Mouse (Mus musculus) MEL (cell line): ENCODE data around the gene Srprb. TPM values are rescaled to one million over a fixed set of nuclear protein-coding genes. Genes with fewer than 3 reads are reported as not detected.
A peak's percentile ranks its signal among the peaks of the same experiment; 100 is the strongest.

Experiments used
- DNase-seq: peaks from one replicate; pipeline ENCODE4 v3.0.0; 2011; ENCODE audit warnings: low read depth, low spot score
- H3K27ac ChIP-seq: 2 replicates; pipeline ENCODE4 v1.5.1; 2012; ENCODE audit warnings: low read depth, mild to moderate bottlenecking, control low read depth, low read length, moderate library complexity; ENCODE audit not compliant: control insufficient read depth
- H3K27me3 ChIP-seq, 2 experiments: fragments of 150-350 bp in 1 of 2; sonication (generic) in 1 of 2; 2 replicates each; pipeline ENCODE4 v1.6.1; 2012; ENCODE audit warnings: low read length in 2 of 2, mild to moderate bottlenecking in 2 of 2, improper control_type of control experiment in 1 of 2, moderate library complexity in 1 of 2; ENCODE audit not compliant: insufficient read depth in 2 of 2, control insufficient read depth in 1 of 2
- H3K36me3 ChIP-seq, 2 experiments: 2 replicates each; pipeline ENCODE4 v1.6.1; 2012 to 2014; ENCODE audit warnings: low read length in 2 of 2, improper control_type of control experiment in 1 of 2, inconsistent platforms in 1 of 2, mild to moderate bottlenecking in 1 of 2; ENCODE audit not compliant: insufficient read depth in 2 of 2, control insufficient read depth in 1 of 2
- H3K4me1 ChIP-seq, 2 experiments: fragments of 150-350 bp in 1 of 2; sonication (generic) in 1 of 2; 2 replicates each; pipeline ENCODE4 v1.6.1; 2012; ENCODE audit warnings: low read length in 2 of 2, improper control_type of control experiment in 1 of 2, mild to moderate bottlenecking in 1 of 2; ENCODE audit not compliant: insufficient read depth in 2 of 2, control insufficient read depth in 1 of 2
- H3K4me3 ChIP-seq, 2 experiments: fragments of 150-350 bp in 1 of 2; sonication (generic) in 1 of 2; 2 replicates each; pipeline ENCODE4 v1.5.1; 2012; ENCODE audit warnings: low read depth in 2 of 2, low read length in 2 of 2, mild to moderate bottlenecking in 2 of 2, moderate library complexity in 2 of 2, control low read depth in 1 of 2, improper control_type of control experiment in 1 of 2; ENCODE audit not compliant: control insufficient read depth in 1 of 2, insufficient read depth in 1 of 2
- H3K79me2 ChIP-seq: 2 replicates; pipeline ENCODE4 v1.6.1; 2012; ENCODE audit warnings: mild to moderate bottlenecking, low read length, moderate library complexity; ENCODE audit not compliant: control insufficient read depth, poor library complexity, insufficient read depth
- H3K9ac ChIP-seq: 2 replicates; pipeline ENCODE4 v1.6.1; 2012; ENCODE audit warnings: low read depth, mild to moderate bottlenecking, control low read depth, low read length, moderate library complexity; ENCODE audit not compliant: control insufficient read depth, poor library complexity, severe bottlenecking
- H3K9me3 ChIP-seq: fragments of 150-350 bp; sonication (generic); replicated peaks from 2 replicates; pipeline ENCODE4 v1.6.1; 2012; ENCODE audit warnings: mild to moderate bottlenecking, low read length, improper control_type of control experiment, moderate library complexity; ENCODE audit not compliant: insufficient read depth
- CTCF ChIP-seq, 3 experiments: IDR thresholded peaks in 2 of 3; conservative IDR thresholded peaks in 1 of 3; 2 replicates each; pipeline ENCODE4 v1.5.1; 2011 to 2012; ENCODE audit warnings: low read length in 3 of 3, low read depth in 2 of 3, mild to moderate bottlenecking in 2 of 3, improper control_type of control experiment in 1 of 3, inconsistent platforms in 1 of 3, mixed read lengths in 1 of 3, moderate library complexity in 1 of 3; ENCODE audit not compliant: control insufficient read depth in 1 of 3, insufficient read depth in 1 of 3, poor library complexity in 1 of 3, severe bottlenecking in 1 of 3
- ELF1 ChIP-seq: IDR thresholded peaks from 2 replicates; pipeline ENCODE4 v1.6.1; 2014; ENCODE audit warnings: low read depth, mild to moderate bottlenecking, inconsistent platforms, low read length, improper control_type of control experiment, moderate library complexity
- EP300 ChIP-seq, 2 experiments: IDR thresholded peaks; 2 replicates each; pipeline ENCODE4 v1.6.1; 2011; ENCODE audit warnings: improper control_type of control experiment in 2 of 2, low read length in 2 of 2, low read depth in 1 of 2, mild to moderate bottlenecking in 1 of 2
- ETS1 ChIP-seq: IDR thresholded peaks from 2 replicates; pipeline ENCODE4 v1.6.1; 2012; ENCODE audit warnings: low read depth, mild to moderate bottlenecking, inconsistent platforms, low read length, improper control_type of control experiment, moderate library complexity
- GATA1 ChIP-seq: IDR thresholded peaks from 2 replicates; pipeline ENCODE4 v1.6.1; 2011; ENCODE audit warnings: low read depth, low read length, improper control_type of control experiment
- HCFC1 ChIP-seq: IDR thresholded peaks from 2 replicates; pipeline ENCODE4 v1.6.1; 2012; ENCODE audit warnings: low read depth, mild to moderate bottlenecking, inconsistent platforms, low read length, improper control_type of control experiment, moderate library complexity
- KAT2A ChIP-seq: conservative IDR thresholded peaks from 2 replicates; pipeline ENCODE4 v1.6.1; 2012; ENCODE audit warnings: low read depth, low read length, improper control_type of control experiment, inconsistent platforms
- MAFK ChIP-seq: IDR thresholded peaks from 2 replicates; pipeline ENCODE4 v1.6.1; 2011; ENCODE audit warnings: low read depth, mild to moderate bottlenecking, low read length, improper control_type of control experiment, borderline replicate concordance
- MAX ChIP-seq: IDR thresholded peaks from 2 replicates; pipeline ENCODE4 v1.6.1; 2011; ENCODE audit warnings: low read length, improper control_type of control experiment
- MAZ ChIP-seq: IDR thresholded peaks from 2 replicates; pipeline ENCODE4 v1.6.1; 2012; ENCODE audit warnings: low read depth, mild to moderate bottlenecking, inconsistent platforms, low read length, improper control_type of control experiment
- MEF2A ChIP-seq: IDR thresholded peaks from 2 replicates; pipeline ENCODE4 v1.6.1; 2014; ENCODE audit warnings: low read depth, mild to moderate bottlenecking, inconsistent platforms, low read length, improper control_type of control experiment; ENCODE audit not compliant: poor library complexity, insufficient replicate concordance, severe bottlenecking; ENCODE audit errors: extremely low read depth
- MXI1 ChIP-seq: IDR thresholded peaks from 2 replicates; pipeline ENCODE4 v1.6.1; 2011; ENCODE audit warnings: mild to moderate bottlenecking, low read depth, low read length, improper control_type of control experiment
- MYC ChIP-seq: IDR thresholded peaks from 2 replicates; pipeline ENCODE4 v1.6.1; 2011; ENCODE audit warnings: low read depth, mild to moderate bottlenecking, low read length, improper control_type of control experiment, moderate library complexity
- NRF1 ChIP-seq: IDR thresholded peaks from 2 replicates; pipeline ENCODE4 v1.6.1; 2014; ENCODE audit warnings: low read depth, mild to moderate bottlenecking, inconsistent platforms, low read length, improper control_type of control experiment, moderate library complexity; ENCODE audit not compliant: poor library complexity, insufficient read depth, severe bottlenecking
- RAD21 ChIP-seq: IDR thresholded peaks from 2 replicates; pipeline ENCODE4 v1.6.1; 2011; ENCODE audit warnings: mild to moderate bottlenecking, low read depth, low read length, improper control_type of control experiment
- RCOR1 ChIP-seq: IDR thresholded peaks from 2 replicates; pipeline ENCODE4 v1.6.1; 2012; ENCODE audit warnings: low read depth, mild to moderate bottlenecking, inconsistent platforms, low read length, improper control_type of control experiment
- SIN3A ChIP-seq: IDR thresholded peaks from 2 replicates; pipeline ENCODE4 v1.6.1; 2012; ENCODE audit warnings: low read length, improper control_type of control experiment, inconsistent platforms
- SMC3 ChIP-seq: IDR thresholded peaks from 2 replicates; pipeline ENCODE4 v1.6.1; 2011; ENCODE audit warnings: low read depth, low read length, improper control_type of control experiment
- TBP ChIP-seq: IDR thresholded peaks from 2 replicates; pipeline ENCODE4 v1.8.0; 2011; ENCODE audit warnings: low read depth, low read length, improper control_type of control experiment
- TCF12 ChIP-seq: IDR thresholded peaks from 2 replicates; pipeline ENCODE4 v1.6.1; 2014; ENCODE audit warnings: low read depth, mild to moderate bottlenecking, inconsistent platforms, low read length, improper control_type of control experiment, moderate library complexity
- UBTF ChIP-seq: IDR thresholded peaks from 2 replicates; pipeline ENCODE4 v1.6.1; 2012; ENCODE audit warnings: low read depth, mild to moderate bottlenecking, inconsistent platforms, low read length, improper control_type of control experiment, moderate library complexity, borderline replicate concordance; ENCODE audit not compliant: insufficient read depth
- USF1 ChIP-seq: IDR thresholded peaks from 2 replicates; pipeline ENCODE4 v1.6.1; 2014; ENCODE audit warnings: low read depth, mild to moderate bottlenecking, inconsistent platforms, low read length, improper control_type of control experiment, moderate library complexity
- USF2 ChIP-seq, 2 experiments: IDR thresholded peaks; 2 replicates each; pipeline ENCODE4 v1.6.1; 2011 to 2012; ENCODE audit warnings: improper control_type of control experiment in 2 of 2, low read length in 2 of 2, borderline replicate concordance in 1 of 2, inconsistent platforms in 1 of 2, low read depth in 1 of 2, mild to moderate bottlenecking in 1 of 2; ENCODE audit not compliant: insufficient read depth in 1 of 2
- ZC3H11A ChIP-seq: IDR thresholded peaks from 2 replicates; pipeline ENCODE4 v1.6.1; 2012; ENCODE audit warnings: low read depth, mild to moderate bottlenecking, inconsistent platforms, low read length, improper control_type of control experiment
- ZKSCAN1 ChIP-seq: IDR thresholded peaks from 2 replicates; pipeline ENCODE4 v1.6.1; 2012; ENCODE audit warnings: low read depth, mild to moderate bottlenecking, inconsistent platforms, low read length, improper control_type of control experiment, moderate library complexity
- ZMIZ1 ChIP-seq: IDR thresholded peaks from 2 replicates; pipeline ENCODE4 v1.6.1; 2012; ENCODE audit warnings: low read depth, mild to moderate bottlenecking, inconsistent platforms, low read length, improper control_type of control experiment, moderate library complexity
- ZNF384 ChIP-seq: IDR thresholded peaks from 2 replicates; pipeline ENCODE4 v1.6.1; 2012; ENCODE audit warnings: low read depth, mild to moderate bottlenecking, inconsistent platforms, low read length, improper control_type of control experiment
- polyA plus RNA-seq, 2 experiments: library from polyadenylated mRNA; stranded (reverse) in 1 of 2; unstranded in 1 of 2; fragments of >175 nt in 1 of 2; fragments of >200 nt in 1 of 2; gene quantifications; 2 replicates each; pipeline versions ENCODE4 v1.2.1 to v1.2.4; 2012; ENCODE audit warnings: low replicate concordance in 2 of 2, low read depth in 1 of 2; ENCODE audit not compliant: insufficient read length in 2 of 2, insufficient read depth in 1 of 2, missing spikeins in 1 of 2
- total RNA-seq: library from RNA; depleted of rRNA; stranded (reverse); fragments of 300-350 nt; gene quantifications from 2 replicates; pipeline ENCODE4 v1.2.3, GENCODE M21; 2012

Gene Srprb
- total and polyA plus RNA-seq, 3 experiments = 71.5 to 85.0 TPM; not detected in 1

GRCm38 (mm10) chr9:103208802-103209423, 7.0 kb upstream of the Srprb start:
- no peaks in the 10 kb centered on the region for H3K79me2 ChIP-seq
- H3K4me1 ChIP-seq = 0 out of 4 replicates have a peak, but pooled peaks cover 0 to 7% of the 10 kb centered on the region in 2 experiments
- H3K9me3 ChIP-seq = no peaks in the 10 kb centered on the region
- no peak for DNase-seq
- TF ChIP-seq TBP = no peak
- TF ChIP-seq UBTF = no peak
- no peak for TF ChIP-seq ZKSCAN1
- TF ChIP-seq KAT2A = no peak
- TF ChIP-seq EP300 (IDR thresholded peaks at IDR 0.05; ENCODE audit: low read depth in 1 of 2, low read length in 2 of 2) = no peak
- TF ChIP-seq MYC = no peak
- no peak for TF ChIP-seq HCFC1
- TF ChIP-seq MXI1 = no peak
- TF ChIP-seq SIN3A = no peak
- no peak for TF ChIP-seq ZNF384
- no peak for TF ChIP-seq GATA1
- TF ChIP-seq USF1 = no peak
- TF ChIP-seq RCOR1 = no peak
- no peak for TF ChIP-seq CTCF (IDR thresholded peaks at IDR 0.05 in 2 of 3, conservative IDR thresholded peaks at IDR 0.05 in 1 of 3; ENCODE audit: control insufficient read depth in 1 of 3, insufficient read depth in 1 of 3, low read depth in 2 of 3, low read length in 3 of 3, poor library complexity in 1 of 3, severe bottlenecking in 1 of 3)
- TF ChIP-seq ELF1 = no peak
- no peak for TF ChIP-seq RAD21
- no peak for TF ChIP-seq NRF1
- no peak for TF ChIP-seq MAZ
- peaks cover 0 to 3% of the 10 kb centered on the region in 2 experiments; a peak in 2 of 4 replicates for H3K36me3 ChIP-seq
- no peak overlapping the region for H3K27ac ChIP-seq
- H3K27me3 ChIP-seq = no peaks in the 10 kb centered on the region; a peak in 1 of 4 replicates
- H3K9ac ChIP-seq = no peak overlapping the region
- H3K4me3 ChIP-seq = no peak overlapping the region

GRCm38 (mm10) chr9:103207846-103208245, 5.9 kb upstream of the Srprb start:
- Histone ChIP-seq H3K36me3 (peaks cover 0 to 3% of the 10 kb centered on the region in 2 experiments; a peak in 2 of 4 replicates), H3K4me1 (0 out of 4 replicates have a peak, but pooled peaks cover 0 to 7% of the 10 kb centered on the region in 2 experiments), H3K9me3 (no peaks in the 10 kb centered on the region), H3K79me2 (no peaks in the 10 kb centered on the region), H3K27ac (no peak overlapping the region), H3K27me3 (no peaks in the 10 kb centered on the region; a peak in 1 of 4 replicates), H3K9ac (peak overlapping the region; percentile 52), H3K4me3 (peak overlapping the region in 1 of 2 experiments; percentile 36; a peak in 1 of 4 replicates)
- peak; percentile 93 for DNase-seq
- TF ChIP-seq USF2 (IDR thresholded peaks at IDR 0.05; ENCODE audit: borderline replicate concordance in 1 of 2, insufficient read depth in 1 of 2, low read depth in 1 of 2, low read length in 2 of 2) (no peak), TBP (0 out of 2 replicates have a peak, but pooled peaks have one; percentile 15), NRF1 (no peak), ZMIZ1 (no peak), MAX (peak; percentile 62; the same call in 1 of the 2 replicates), CTCF (IDR thresholded peaks at IDR 0.05 in 2 of 3, conservative IDR thresholded peaks at IDR 0.05 in 1 of 3; ENCODE audit: control insufficient read depth in 1 of 3, insufficient read depth in 1 of 3, low read depth in 2 of 3, low read length in 3 of 3, poor library complexity in 1 of 3, severe bottlenecking in 1 of 3) (peak; percentile 84 to 95 (median 91)), MAFK (no peak), ZC3H11A (peak; percentile 51; the same call in 1 of the 2 replicates), ETS1 (peak; percentile 67; the same call in 1 of the 2 replicates), MEF2A (no peak), SIN3A (peak; percentile 51; the same call in 1 of the 2 replicates), SMC3 (peak; percentile 80), RAD21 (peak; percentile 77), TCF12 (no peak), ZNF384 (peak; percentile 85), ELF1 (0 out of 2 replicates have a peak, but pooled peaks have one; percentile 11), HCFC1 (peak; percentile 49), MAZ (peak; percentile 82)
